In the genomic region with DNA sequence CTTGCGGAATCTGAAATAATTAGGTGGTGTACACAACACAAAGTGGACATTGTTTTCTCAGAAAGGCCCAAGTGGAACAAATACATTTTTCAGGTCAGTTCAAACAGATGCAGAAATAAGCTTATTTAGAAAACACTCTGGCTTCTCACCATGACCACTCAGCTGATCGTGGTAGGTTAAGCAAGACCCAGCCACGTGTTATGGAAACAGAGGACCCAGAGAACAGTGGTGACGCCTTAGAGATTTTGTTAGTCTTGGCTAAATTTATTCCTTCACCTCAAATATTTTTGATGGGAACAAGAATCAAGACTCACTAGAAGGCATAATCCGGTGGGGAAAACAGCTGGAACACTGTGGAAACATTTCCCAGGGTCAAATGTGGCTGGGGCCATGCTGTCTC, we compare ENCODE assay signal across 25 mouse cellular contexts. TPM values are rescaled to one million over a fixed set of nuclear protein-coding genes. Genes with fewer than 3 reads are reported as not detected.
DNase-seq lines count a peak whose midpoint lies in the region; ATAC-seq lines count a peak whose summit lies in the region.
"Had no signal": no experiment of that assay in that cellular context is flagged by ENCODE, and none has a peak within 500 bp of the region (broad histone marks: within the 10 kb centered on the region; RNA-seq: fewer than 3 reads in every experiment).

No protein-coding gene starts in this region.

- H3K9me3 ChIP-seq in midbrain, embryonic 14.5 days (ENCODE audit: control insufficient read depth, low read length), result no peaks in the 10 kb centered on the region
- no peaks in the 10 kb centered on the region for H3K9me3 ChIP-seq in midbrain, embryonic 13.5 days
- H3K9me3 ChIP-seq: embryonic facial prominence, embryonic 13.5 days; forebrain, embryonic 13.5 days had no signal

- H3K27ac ChIP-seq in midbrain, embryonic 14.5 days (replicated peaks; ENCODE audit: low read depth, low read length), result no peak overlapping the region
- H3K27ac ChIP-seq in midbrain, embryonic 13.5 days, result no peak overlapping the region
- H3K27ac ChIP-seq: embryonic facial prominence, embryonic 13.5 days; forebrain, embryonic 13.5 days; hindbrain, embryonic 14.5 days had no signal

- H3K36me3 ChIP-seq in midbrain, embryonic 14.5 days (ENCODE audit: control insufficient read depth, insufficient read depth, low read length), result no peaks in the 10 kb centered on the region
- no peaks in the 10 kb centered on the region for H3K36me3 ChIP-seq in midbrain, embryonic 13.5 days
- H3K36me3 ChIP-seq: embryonic facial prominence, embryonic 13.5 days had no signal

- H3K4me2 ChIP-seq in midbrain, embryonic 14.5 days (ENCODE audit: low read length), result no peak overlapping the region
- no peak overlapping the region for H3K4me2 ChIP-seq in midbrain, embryonic 13.5 days (replicated peaks)
- H3K4me2 ChIP-seq: embryonic facial prominence, embryonic 13.5 days; forebrain, embryonic 13.5 days; hindbrain, embryonic 14.5 days had no signal

- no peak overlapping the region for H3K4me3 ChIP-seq in midbrain, embryonic 14.5 days (replicated peaks; ENCODE audit: low read depth, low read length)
- no peak overlapping the region for H3K4me3 ChIP-seq in midbrain, embryonic 13.5 days (replicated peaks)
- H3K4me3 ChIP-seq: embryonic facial prominence, embryonic 13.5 days; forebrain, embryonic 13.5 days had no signal

- no peak overlapping the region for H3K9ac ChIP-seq in midbrain, embryonic 14.5 days (replicated peaks; ENCODE audit: low read length)
- no peak overlapping the region for H3K9ac ChIP-seq in midbrain, embryonic 13.5 days (replicated peaks)
- H3K9ac ChIP-seq: embryonic facial prominence, embryonic 13.5 days; forebrain, embryonic 13.5 days; forebrain, postnatal 0 days; hindbrain, embryonic 14.5 days had no signal

- WGBS in midbrain, embryonic 14.5 days, result 72% methylated on average over 5 of the region's 5 CpGs
- 56% methylated on average over 5 of the region's 5 CpGs for WGBS in midbrain, embryonic 13.5 days

- peak; percentile 4 for DNase-seq in cerebellum, adult 9-10 months
- no peak for DNase-seq in cerebellum, postnatal 10 days
- DNase-seq in left cerebral cortex, postnatal 4 days, result peak; percentile 2
- DNase-seq in left cerebral cortex, adult 8-10 months (ENCODE audit: low spot score in 2 of 2), result no peak
- DNase-seq in midbrain, embryonic 14.5 days, result peak; percentile 13
- DNase-seq: adrenal gland, adult 2 months; adrenal gland, postnatal 25 days; cerebellum, adult 11 months; cerebellum, adult 8-10 months; cerebellum, postnatal 36 days; forebrain, postnatal 0 days; gastrocnemius, postnatal 14 days; heart, postnatal 10 days; heart, postnatal 4 days had no signal

- H3K4me1 ChIP-seq in midbrain, embryonic 14.5 days (ENCODE audit: control insufficient read depth, insufficient read depth, low read length), result no peaks in the 10 kb centered on the region
- H3K4me1 ChIP-seq in midbrain, embryonic 13.5 days (replicated peaks), result no peaks in the 10 kb centered on the region
- H3K4me1 ChIP-seq: embryonic facial prominence, embryonic 13.5 days; forebrain, embryonic 13.5 days had no signal

- no peak for ATAC-seq in midbrain, embryonic 14.5 days (ENCODE audit: low FRiP score, low TSS enrichment)
- no peak for ATAC-seq in midbrain, embryonic 13.5 days
- ATAC-seq in granulocyte monocyte progenitor cell, adult 5-6 weeks (replicated peaks; ENCODE audit: poor library complexity, severe bottlenecking), result peak; percentile 37; the same call in 1 of the 2 replicates
- no peak for ATAC-seq in CD4-positive, CD25-positive, alpha-beta regulatory T cell, adult 4 months
- ATAC-seq: forebrain, embryonic 13.5 days; forebrain, postnatal 0 days; inflammation-experienced regulatory T-cells, adult 6 months had no signal

- H3K27me3 ChIP-seq in midbrain, embryonic 14.5 days (ENCODE audit: control insufficient read depth, insufficient read depth, low read length), result no peaks in the 10 kb centered on the region
- H3K27me3 ChIP-seq in midbrain, embryonic 13.5 days, result peaks cover under 1% of the 10 kb centered on the region; the same call in 1 of the 2 replicates
- H3K27me3 ChIP-seq: CH12.LX had no signal

- intact Hi-C loops in left cerebral cortex, postnatal 4 days (cut with DNase I), result no loop called here

RNA-seq across cellular contexts. Expression of gene Slc6a20a, which starts 7.5 kb away (rescaled TPM):
- 10 to 100 TPM; 15.3 to 15.7 TPM for total RNA-seq in left cerebral cortex, postnatal 4 days (2021)
- total RNA-seq in left cerebral cortex, adult 8-10 months (2022), result 10 to 100 TPM; 20.4 to 26.7 (median 23.4) TPM
- 0.81 and 13.1 TPM in 2 replicates for polyA plus RNA-seq in midbrain, embryonic 14.5 days (2014; fragmentation: Nextera tagmentation; extraction: Ambion mirVana)
- 5.3 and 5.6 TPM in 2 replicates for polyA plus RNA-seq in midbrain, embryonic 13.5 days (2015; fragmentation: Nextera tagmentation; extraction: Ambion mirVana)
- total RNA-seq in granulocyte monocyte progenitor cell, adult 5-6 weeks (2014; fragmentation: Nextera tagmentation), result not detected in 2 replicates
- not detected in 2 replicates for total RNA-seq in granulocyte monocyte progenitor cell, adult 5-6 weeks (2017)
- not detected for polyA plus RNA-seq in CD4-positive, CD25-positive, alpha-beta regulatory T cell, adult 4 months (2017; shearing (Covaris generic))
- total RNA-seq: adrenal gland, postnatal 25 days; CH12.LX; gastrocnemius, postnatal 14 days; heart, postnatal 10 days; heart, postnatal 4 days had no signal
- polyA plus RNA-seq: C2C12; heart, embryonic 14.5 days; inflammation-experienced regulatory T-cells, adult 6 months had no signal

RNA-seq across cellular contexts. Expression of gene Ccr9, which starts 8.0 kb away (rescaled TPM):
- under 1 TPM; 0.16 to 0.18 TPM for total RNA-seq in left cerebral cortex, postnatal 4 days (2021)
- total RNA-seq in left cerebral cortex, adult 8-10 months (2022), result under 1 TPM; 0.18 to 0.28 (median 0.26) TPM
- polyA plus RNA-seq in midbrain, embryonic 14.5 days (2014; fragmentation: Nextera tagmentation; extraction: Ambion mirVana), result 0.16 and 0.51 TPM in 2 replicates
- polyA plus RNA-seq in midbrain, embryonic 13.5 days (2015; fragmentation: Nextera tagmentation; extraction: Ambion mirVana), result 0.22 and 0.36 TPM in 2 replicates
- not detected in 2 replicates for total RNA-seq in granulocyte monocyte progenitor cell, adult 5-6 weeks (2014; fragmentation: Nextera tagmentation)
- 0.13 TPM in 1 of 2 replicates, not detected in the other for total RNA-seq in granulocyte monocyte progenitor cell, adult 5-6 weeks (2017)
- 10 to 100 TPM; 28.0 to 36.1 TPM for polyA plus RNA-seq in CD4-positive, CD25-positive, alpha-beta regulatory T cell, adult 4 months (2017; shearing (Covaris generic))
- total RNA-seq: adrenal gland, adult 2 months; adrenal gland, postnatal 25 days; gastrocnemius, adult 18-20 months had no signal

RNA-seq across cellular contexts. Expression of gene Lztfl1, which starts 31.3 kb away (rescaled TPM):
- 10 to 100 TPM; 58.2 to 61.9 TPM for total RNA-seq in left cerebral cortex, postnatal 4 days (2021)
- 10 to 100 TPM; 57.7 to 69.4 (median 64.5) TPM for total RNA-seq in left cerebral cortex, adult 8-10 months (2022)
- polyA plus RNA-seq in midbrain, embryonic 14.5 days (2014; fragmentation: Nextera tagmentation; extraction: Ambion mirVana), result 55.0 and 60.7 TPM in 2 replicates
- 51.2 and 52.2 TPM in 2 replicates for polyA plus RNA-seq in midbrain, embryonic 13.5 days (2015; fragmentation: Nextera tagmentation; extraction: Ambion mirVana)
- total RNA-seq in granulocyte monocyte progenitor cell, adult 5-6 weeks (2014; fragmentation: Nextera tagmentation), result 32.8 and 34.2 TPM in 2 replicates
- 33.9 and 35.4 TPM in 2 replicates for total RNA-seq in granulocyte monocyte progenitor cell, adult 5-6 weeks (2017)
- polyA plus RNA-seq in CD4-positive, CD25-positive, alpha-beta regulatory T cell, adult 4 months (2017; shearing (Covaris generic)), result 10 to 100 TPM; 42.1 to 48.2 TPM

RNA-seq across cellular contexts. Expression of gene Slc6a20b, which starts 53.8 kb away (rescaled TPM):
- under 1 TPM; 0.40 to 0.48 TPM for total RNA-seq in left cerebral cortex, postnatal 4 days (2021)
- under 1 TPM; 0.18 to 0.76 (median 0.63) TPM for total RNA-seq in left cerebral cortex, adult 8-10 months (2022)
- 0.18 and 0.33 TPM in 2 replicates for polyA plus RNA-seq in midbrain, embryonic 14.5 days (2014; fragmentation: Nextera tagmentation; extraction: Ambion mirVana)
- 0.24 and 0.30 TPM in 2 replicates for polyA plus RNA-seq in midbrain, embryonic 13.5 days (2015; fragmentation: Nextera tagmentation; extraction: Ambion mirVana)
- total RNA-seq in granulocyte monocyte progenitor cell, adult 5-6 weeks (2014; fragmentation: Nextera tagmentation), result not detected in 2 replicates
- total RNA-seq in granulocyte monocyte progenitor cell, adult 5-6 weeks (2017), result 0.21 and 0.26 TPM in 2 replicates
- polyA plus RNA-seq in CD4-positive, CD25-positive, alpha-beta regulatory T cell, adult 4 months (2017; shearing (Covaris generic)), result 1 to 10 TPM in 1 of 2 experiments, under 1 TPM in 1; 0.34 to 1.8 TPM
- total RNA-seq: adrenal gland, postnatal 25 days; gastrocnemius, adult 18-20 months; gastrocnemius, postnatal 14 days; heart, postnatal 10 days; heart, postnatal 4 days had no signal
- polyA plus RNA-seq: adrenal gland, adult 2 months had no signal

Comparison
In these comparisons a context has a peak if more than half of its experiments do, and no peak if none do; other contexts are left out.
1. DNase-seq: peak in cerebellum, adult 9-10 months (single experiment), left cerebral cortex, postnatal 4 days (single experiment) and midbrain, embryonic 14.5 days (single experiment); none in cerebellum, postnatal 10 days (0 of 2) and left cerebral cortex, adult 8-10 months (0 of 2).
2. RNA of gene Slc6a20a, which starts 7.5 kb away (total RNA-seq): 20.4 to 26.7 TPM in left cerebral cortex, adult 8-10 months and 15.3 to 15.7 TPM in left cerebral cortex, postnatal 4 days; not detected in granulocyte monocyte progenitor cell, adult 5-6 weeks; every median in the first group is over 10 times any median in the second.